8 mouse cellular contexts compared by ENCODE assay signal in the genomic region with DNA sequence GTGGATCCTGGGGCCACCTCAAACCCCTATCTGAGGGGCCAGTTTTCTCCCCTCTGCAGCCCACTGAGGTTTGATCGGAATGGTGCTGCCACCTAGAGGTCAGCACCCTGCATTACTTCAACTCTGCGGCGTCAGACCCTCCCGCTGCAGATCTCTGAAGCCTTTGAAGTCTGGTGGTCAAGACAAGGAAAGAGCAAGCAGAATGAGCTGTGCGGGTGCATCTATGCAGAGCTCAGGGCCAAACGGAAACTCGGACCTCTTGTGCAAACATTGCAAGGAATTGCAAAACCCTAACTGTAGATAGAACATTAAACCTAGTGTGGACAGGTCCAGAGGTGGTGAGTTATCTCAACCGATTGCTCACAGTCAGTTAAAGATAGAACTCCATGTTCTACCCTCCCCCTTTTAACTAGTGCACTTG. TPM values are rescaled to one million over a fixed set of nuclear protein-coding genes. Genes with fewer than 3 reads are reported as not detected.
DNase-seq lines count a peak whose midpoint lies in the region; ATAC-seq and TF ChIP-seq lines count a peak whose summit lies in the region.

No protein-coding gene starts in this region.

- H3K4me1 ChIP-seq in midbrain, embryonic 11.5 days (ENCODE audit: control insufficient read depth, insufficient read depth, low read length), result no peaks in the 10 kb centered on the region
- H3K4me1 ChIP-seq in midbrain, embryonic 15.5 days, result no peaks in the 10 kb centered on the region
- no peaks in the 10 kb centered on the region for H3K4me1 ChIP-seq in cerebellum, adult 2 months (ENCODE audit: control insufficient read depth, insufficient read depth, low read length)
- peaks cover 13% of the 10 kb centered on the region for H3K4me1 ChIP-seq in liver, embryonic 13.5 days (replicated peaks)

- ATAC-seq in midbrain, embryonic 11.5 days (ENCODE audit: low FRiP score), result no peak
- ATAC-seq in midbrain, embryonic 15.5 days (replicated peaks), result no peak
- peak; percentile 87 for ATAC-seq in liver, embryonic 13.5 days (ENCODE audit: low read depth)
- ATAC-seq in inflammation-experienced regulatory T-cells, adult 6 months, result no peak

- H3K36me3 ChIP-seq in midbrain, embryonic 11.5 days (ENCODE audit: control insufficient read depth, insufficient read depth, low read length), result no peaks in the 10 kb centered on the region
- H3K36me3 ChIP-seq in midbrain, embryonic 15.5 days (replicated peaks), result no peaks in the 10 kb centered on the region
- no peaks in the 10 kb centered on the region for H3K36me3 ChIP-seq in liver, embryonic 13.5 days

- H3K9me3 ChIP-seq in midbrain, embryonic 11.5 days (ENCODE audit: control insufficient read depth, low read length), result no peaks in the 10 kb centered on the region
- H3K9me3 ChIP-seq in midbrain, embryonic 15.5 days, result no peaks in the 10 kb centered on the region
- no peaks in the 10 kb centered on the region for H3K9me3 ChIP-seq in liver, embryonic 13.5 days (replicated peaks)

- TF ChIP-seq CTCF in cerebellum, adult 2 months (IDR thresholded peaks at IDR 0.05; ENCODE audit: borderline replicate concordance, insufficient read depth, low read depth, low read length), result peak; percentile 86

- no peak overlapping the region for H3K27ac ChIP-seq in midbrain, embryonic 11.5 days (ENCODE audit: low read depth, low read length)
- no peak overlapping the region for H3K27ac ChIP-seq in midbrain, embryonic 15.5 days
- H3K27ac ChIP-seq in cerebellum, adult 2 months (ENCODE audit: insufficient read depth, low read length), result no peak overlapping the region
- peak overlapping the region; percentile 35; the same call in 1 of the 2 replicates for H3K27ac ChIP-seq in liver, embryonic 13.5 days

- WGBS in midbrain, embryonic 11.5 days, result 13% methylated on average over 8 of the region's 8 CpGs
- 11% methylated on average over 8 of the region's 8 CpGs for WGBS in midbrain, embryonic 15.5 days
- WGBS in cerebellum, adult 2 months, result 14% methylated on average over 8 of the region's 8 CpGs
- 3% methylated on average over 8 of the region's 8 CpGs for WGBS in liver, embryonic 13.5 days (ENCODE audit: insufficient replicate concordance)

- H3K4me2 ChIP-seq in midbrain, embryonic 11.5 days, result no peak overlapping the region
- no peak overlapping the region for H3K4me2 ChIP-seq in midbrain, embryonic 15.5 days
- no peak overlapping the region for H3K4me2 ChIP-seq in liver, embryonic 13.5 days

- no peak overlapping the region for H3K9ac ChIP-seq in midbrain, embryonic 11.5 days (ENCODE audit: low read length)
- H3K9ac ChIP-seq in midbrain, embryonic 15.5 days, result no peak overlapping the region
- H3K9ac ChIP-seq in liver, embryonic 13.5 days, result no peak overlapping the region

- intact Hi-C loops in heart, postnatal 10 days (cut with DNase I), result loop anchor here (1.0 kb wide), 1 partner anchor 112 kb away; no protein-coding TSS in a partner anchor

- H3K27me3 ChIP-seq in midbrain, embryonic 11.5 days (ENCODE audit: control insufficient read depth, insufficient read depth, low read length), result no peaks in the 10 kb centered on the region; the same call in 1 of the 2 replicates
- 0 out of 2 replicates have a peak, but pooled peaks cover 5% of the 10 kb centered on the region for H3K27me3 ChIP-seq in midbrain, embryonic 15.5 days (replicated peaks)
- no peaks in the 10 kb centered on the region for H3K27me3 ChIP-seq in cerebellum, adult 2 months (ENCODE audit: control insufficient read depth, insufficient read depth, low read length)
- H3K27me3 ChIP-seq in liver, embryonic 13.5 days, result peaks cover 26% of the 10 kb centered on the region

- DNase-seq in midbrain, embryonic 11.5 days (ENCODE audit: low spot score, missing footprints), result peak; percentile 93
- peak; percentile 63 for DNase-seq in NIH3T3 (ENCODE audit: low read depth)
- DNase-seq in cerebellum, adult 2 months, result peak; percentile 13 to 48
- DNase-seq in heart, postnatal 10 days, result peak; percentile 24 to 67
- peak; percentile 34 for DNase-seq in liver, embryonic 13.5 days
- peak; percentile 73 for DNase-seq in retina, embryonic 14.5 days (ENCODE audit: low spot score)

- H3K4me3 ChIP-seq in midbrain, embryonic 11.5 days (ENCODE audit: low read depth, low read length), result no peak overlapping the region
- no peak overlapping the region for H3K4me3 ChIP-seq in midbrain, embryonic 15.5 days
- H3K4me3 ChIP-seq in cerebellum, adult 2 months (replicated peaks; ENCODE audit: insufficient read depth, low read depth, low read length), result no peak overlapping the region
- no peak overlapping the region for H3K4me3 ChIP-seq in liver, embryonic 13.5 days (replicated peaks)

- TF ChIP-seq POLR2A in cerebellum, adult 2 months (IDR thresholded peaks at IDR 0.05; ENCODE audit: borderline replicate concordance, insufficient read depth, low read length), result no peak

RNA-seq across cellular contexts. Expression of a gene that starts 26.8 kb away (rescaled TPM):
- polyA plus RNA-seq in midbrain, embryonic 11.5 days (2014; fragmentation: Nextera tagmentation; extraction: Ambion mirVana), result not detected in 2 replicates
- not detected in 2 replicates for polyA plus RNA-seq in midbrain, embryonic 15.5 days (2015; fragmentation: Nextera tagmentation; extraction: Ambion mirVana)
- 0.13 TPM in 1 of 2 replicates, not detected in the other for polyA plus RNA-seq in cerebellum, adult 2 months (2012; rRNA removed)
- not detected for total RNA-seq in heart, postnatal 10 days (2021)
- not detected in 2 replicates for polyA plus RNA-seq in liver, embryonic 13.5 days (2015; fragmentation: Nextera tagmentation; extraction: Ambion mirVana)
- not detected for polyA plus RNA-seq in inflammation-experienced regulatory T-cells, adult 6 months (2017; shearing (Covaris generic))

RNA-seq across cellular contexts. Expression of a gene that starts 36.8 kb away (rescaled TPM):
- polyA plus RNA-seq in midbrain, embryonic 11.5 days (2014; fragmentation: Nextera tagmentation; extraction: Ambion mirVana), result 6.1 and 8.3 TPM in 2 replicates
- 11.5 and 15.6 TPM in 2 replicates for polyA plus RNA-seq in midbrain, embryonic 15.5 days (2015; fragmentation: Nextera tagmentation; extraction: Ambion mirVana)
- polyA plus RNA-seq in cerebellum, adult 2 months (2012; rRNA removed), result 84.3 and 86.1 TPM in 2 replicates
- 10 to 100 TPM; 14.4 to 16.4 TPM for total RNA-seq in heart, postnatal 10 days (2021)
- 105 and 109 TPM in 2 replicates for polyA plus RNA-seq in liver, embryonic 13.5 days (2015; fragmentation: Nextera tagmentation; extraction: Ambion mirVana)
- 1 to 10 TPM; 1.8 to 5.3 (median 2.1) TPM for polyA plus RNA-seq in inflammation-experienced regulatory T-cells, adult 6 months (2017; shearing (Covaris generic))

RNA-seq across cellular contexts. Expression of a gene that starts 37.3 kb away (rescaled TPM):
- polyA plus RNA-seq in midbrain, embryonic 11.5 days (2014; fragmentation: Nextera tagmentation; extraction: Ambion mirVana), result 2.0 and 2.3 TPM in 2 replicates
- polyA plus RNA-seq in midbrain, embryonic 15.5 days (2015; fragmentation: Nextera tagmentation; extraction: Ambion mirVana), result 4.3 and 5.3 TPM in 2 replicates
- polyA plus RNA-seq in cerebellum, adult 2 months (2012; rRNA removed), result 67.2 and 68.4 TPM in 2 replicates
- 10 to 100 TPM; 26.0 to 26.3 TPM for total RNA-seq in heart, postnatal 10 days (2021)
- polyA plus RNA-seq in liver, embryonic 13.5 days (2015; fragmentation: Nextera tagmentation; extraction: Ambion mirVana), result 3.8 and 4.2 TPM in 2 replicates
- 1 to 10 TPM in 2 of 3 experiments, under 1 TPM in 1; 0.63 to 3.3 (median 2.6) TPM for polyA plus RNA-seq in inflammation-experienced regulatory T-cells, adult 6 months (2017; shearing (Covaris generic))

RNA-seq across cellular contexts. Expression of a gene that starts 43.4 kb away (rescaled TPM):
- polyA plus RNA-seq in midbrain, embryonic 11.5 days (2014; fragmentation: Nextera tagmentation; extraction: Ambion mirVana), result 1.5 and 1.8 TPM in 2 replicates
- polyA plus RNA-seq in midbrain, embryonic 15.5 days (2015; fragmentation: Nextera tagmentation; extraction: Ambion mirVana), result 0.50 and 0.74 TPM in 2 replicates
- 0.30 and 0.33 TPM in 2 replicates for polyA plus RNA-seq in cerebellum, adult 2 months (2012; rRNA removed)
- total RNA-seq in heart, postnatal 10 days (2021), result 1 to 10 TPM; 2.2 to 2.7 TPM
- polyA plus RNA-seq in liver, embryonic 13.5 days (2015; fragmentation: Nextera tagmentation; extraction: Ambion mirVana), result 3.3 and 3.8 TPM in 2 replicates
- under 1 TPM in 2 of 3 experiments, not detected in 1; 0.12 to 0.67 TPM for polyA plus RNA-seq in inflammation-experienced regulatory T-cells, adult 6 months (2017; shearing (Covaris generic))

RNA-seq across cellular contexts. Expression of a gene that starts 59.4 kb away (rescaled TPM):
- polyA plus RNA-seq in midbrain, embryonic 11.5 days (2014; fragmentation: Nextera tagmentation; extraction: Ambion mirVana), result 59.1 and 60.5 TPM in 2 replicates
- polyA plus RNA-seq in midbrain, embryonic 15.5 days (2015; fragmentation: Nextera tagmentation; extraction: Ambion mirVana), result 162 and 163 TPM in 2 replicates
- polyA plus RNA-seq in cerebellum, adult 2 months (2012; rRNA removed), result 316 and 321 TPM in 2 replicates
- 10 to 100 TPM; 80.7 TPM for total RNA-seq in heart, postnatal 10 days (2021)
- polyA plus RNA-seq in liver, embryonic 13.5 days (2015; fragmentation: Nextera tagmentation; extraction: Ambion mirVana), result 4.7 and 5.1 TPM in 2 replicates
- 10 to 100 TPM in 1 of 3 experiments, 1 to 10 TPM in 2; 7.5 to 14.9 (median 8.8) TPM for polyA plus RNA-seq in inflammation-experienced regulatory T-cells, adult 6 months (2017; shearing (Covaris generic))

Comparison
In these comparisons a context has a peak if more than half of its experiments do, and no peak if none do; other contexts are left out.
1. DNase-seq: peak in every context shown above with its lines; median percentile 93 in midbrain, embryonic 11.5 days; 73 in retina, embryonic 14.5 days; 63 in NIH3T3; 46 in heart, postnatal 10 days; 34 in liver, embryonic 13.5 days; 30 in cerebellum, adult 2 months.
2. RNA of a gene that starts 37.3 kb away (polyA plus RNA-seq): 67.2 to 68.4 TPM in cerebellum, adult 2 months; 4.3 to 5.3 TPM in midbrain, embryonic 15.5 days, 3.8 to 4.2 TPM in liver, embryonic 13.5 days, 0.63 to 3.3 TPM in inflammation-experienced regulatory T-cells, adult 6 months and 2.0 to 2.3 TPM in midbrain, embryonic 11.5 days; every median in the first group is over 10 times any median in the second.